8 mouse cellular contexts compared by ENCODE assay signal in the genomic region with DNA sequence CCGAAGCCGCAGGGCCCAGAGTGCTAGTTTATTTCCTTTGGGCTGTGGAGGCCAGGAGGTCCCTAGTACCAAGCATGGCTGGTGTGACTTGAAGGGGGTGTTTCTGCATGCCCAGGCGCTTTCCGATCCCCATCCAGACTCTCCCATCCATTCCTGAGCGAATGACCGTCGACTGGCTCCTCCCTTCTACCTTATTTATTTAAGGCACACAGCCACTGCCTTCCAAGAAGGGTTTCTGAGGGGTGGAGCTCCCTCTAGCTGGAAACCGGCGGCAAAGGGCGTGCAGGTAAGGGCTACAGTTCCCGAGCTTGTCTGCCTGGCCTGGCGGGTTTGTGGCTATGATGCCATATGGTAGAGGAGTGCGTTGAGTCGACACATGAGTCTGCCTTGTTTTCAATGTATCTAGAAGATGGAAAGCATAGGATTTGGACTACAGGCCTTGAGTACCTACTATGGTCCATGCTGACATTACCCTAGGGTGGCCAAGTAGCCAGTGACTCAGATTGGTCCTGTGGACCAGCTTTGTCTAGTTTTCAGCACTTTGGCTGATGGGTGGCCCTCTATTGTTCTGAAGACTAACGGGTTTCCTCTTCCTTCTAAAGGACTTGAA. TPM values are rescaled to one million over a fixed set of nuclear protein-coding genes. Genes with fewer than 3 reads are reported as not detected.
A peak's percentile ranks its signal among the peaks of the same experiment; 100 is the strongest.
DNase-seq lines count a peak whose midpoint lies in the region; ATAC-seq and TF ChIP-seq lines count a peak whose summit lies in the region.

No protein-coding gene starts in this region.

- H3K9me3 ChIP-seq in megakaryocyte, embryonic 14.5 days = no peaks in the 10 kb centered on the region
- no peaks in the 10 kb centered on the region for H3K9me3 ChIP-seq in forebrain, postnatal 0 days (ENCODE audit: low read length)
- H3K9me3 ChIP-seq in intestine, postnatal 0 days (ENCODE audit: control insufficient read depth) = no peaks in the 10 kb centered on the region
- no peaks in the 10 kb centered on the region for H3K9me3 ChIP-seq in liver, embryonic 14.5 days (ENCODE audit: control insufficient read depth, low read length)

- peak overlapping the region; percentile 99 for H3K4me3 ChIP-seq in megakaryocyte, embryonic 14.5 days (replicated peaks)
- peak overlapping the region; percentile 92 for H3K4me3 ChIP-seq in forebrain, postnatal 0 days (ENCODE audit: low read depth, low read length)
- peak overlapping the region; percentile 98 for H3K4me3 ChIP-seq in intestine, postnatal 0 days (ENCODE audit: low read depth, low read length)
- H3K4me3 ChIP-seq in liver, embryonic 14.5 days (ENCODE audit: insufficient read depth in 1 of 2, low read depth in 2 of 2, low read length in 2 of 2) = peak overlapping the region; percentile 83 to 100

- ATAC-seq in megakaryocyte, adult 5-6 weeks (ENCODE audit: poor library complexity, severe bottlenecking) = no peak
- no peak for ATAC-seq in forebrain, postnatal 0 days
- ATAC-seq in intestine, postnatal 0 days = no peak
- ATAC-seq in liver, embryonic 14.5 days (ENCODE audit: insufficient read depth) = no peak

- no peaks in the 10 kb centered on the region for H3K27me3 ChIP-seq in megakaryocyte, embryonic 14.5 days (replicated peaks)
- H3K27me3 ChIP-seq in forebrain, postnatal 0 days (ENCODE audit: insufficient read depth, low read length) = no peaks in the 10 kb centered on the region
- H3K27me3 ChIP-seq in intestine, postnatal 0 days (replicated peaks; ENCODE audit: control insufficient read depth, insufficient read depth, low read length) = no peaks in the 10 kb centered on the region
- H3K27me3 ChIP-seq in liver, embryonic 14.5 days (ENCODE audit: control insufficient read depth, insufficient read depth, low read length) = no peaks in the 10 kb centered on the region

- H3K9ac ChIP-seq in forebrain, postnatal 0 days = peak overlapping the region; percentile 99
- H3K9ac ChIP-seq in intestine, postnatal 0 days (ENCODE audit: low read depth, low read length) = peak overlapping the region; percentile 98
- H3K9ac ChIP-seq in liver, embryonic 14.5 days (replicated peaks) = peak overlapping the region; percentile 100

- peaks cover 29% of the 10 kb centered on the region for H3K36me3 ChIP-seq in megakaryocyte, embryonic 14.5 days (replicated peaks; ENCODE audit: low read length)
- H3K36me3 ChIP-seq in forebrain, postnatal 0 days (ENCODE audit: insufficient read depth) = peaks cover 13% of the 10 kb centered on the region
- H3K36me3 ChIP-seq in intestine, postnatal 0 days (ENCODE audit: control insufficient read depth, insufficient read depth) = peaks cover 4% of the 10 kb centered on the region; the same call in 1 of the 2 replicates
- peaks cover 26% of the 10 kb centered on the region for H3K36me3 ChIP-seq in liver, embryonic 14.5 days (replicated peaks; ENCODE audit: control insufficient read depth, insufficient read depth, low read depth)

- peaks cover 61% of the 10 kb centered on the region for H3K4me1 ChIP-seq in megakaryocyte, embryonic 14.5 days
- H3K4me1 ChIP-seq in forebrain, postnatal 0 days (ENCODE audit: insufficient read depth) = peaks cover 17% of the 10 kb centered on the region; the same call in 1 of the 2 replicates
- 0 out of 2 replicates have a peak, but pooled peaks cover 5% of the 10 kb centered on the region for H3K4me1 ChIP-seq in intestine, postnatal 0 days (replicated peaks; ENCODE audit: control insufficient read depth, insufficient read depth, low read length)
- peaks cover 17 to 29% of the 10 kb centered on the region in 2 experiments for H3K4me1 ChIP-seq in liver, embryonic 14.5 days (replicated peaks; ENCODE audit: control insufficient read depth in 2 of 2, insufficient read depth in 2 of 2, low read length in 1 of 2)

- peak overlapping the region; percentile 69 for H3K4me2 ChIP-seq in forebrain, postnatal 0 days (ENCODE audit: low read depth)
- peak overlapping the region; percentile 78 for H3K4me2 ChIP-seq in intestine, postnatal 0 days (replicated peaks; ENCODE audit: low read depth)
- H3K4me2 ChIP-seq in liver, embryonic 14.5 days (ENCODE audit: low read depth) = peak overlapping the region; percentile 100

- peak; percentile 76 for DNase-seq in cerebellum, adult 11 months
- peak; percentile 54 for DNase-seq in forebrain, postnatal 0 days
- peak; percentile 54 to 73 (median 57) for DNase-seq in liver, embryonic 14.5 days (ENCODE audit: low read depth in 3 of 3, low spot score in 3 of 3)
- DNase-seq in right cerebral cortex, adult 2 months (ENCODE audit: low spot score in 2 of 2) = peak; percentile 54 to 62
- DNase-seq in Muller cell, postnatal 12 days (ENCODE audit: inconsistent ontology term) = no peak

- TF ChIP-seq EP300 in liver, embryonic 14.5 days (IDR thresholded peaks at IDR 0.05; ENCODE audit: low read depth) = no peak

- TF ChIP-seq CTCF in forebrain, postnatal 0 days (IDR thresholded peaks at IDR 0.05; ENCODE audit: low read depth) = no peak
- TF ChIP-seq CTCF in intestine, postnatal 0 days (IDR thresholded peaks at IDR 0.05; ENCODE audit: low read depth) = peak; percentile 35; the same call in 1 of the 2 replicates
- TF ChIP-seq CTCF in liver, embryonic 14.5 days (IDR thresholded peaks at IDR 0.05; ENCODE audit: low read depth) = peak; percentile 49

- H3K27ac ChIP-seq in forebrain, postnatal 0 days (ENCODE audit: low read depth, low read length) = peak overlapping the region; percentile 100
- peak overlapping the region; percentile 99 for H3K27ac ChIP-seq in intestine, postnatal 0 days (ENCODE audit: low read depth, low read length)
- peak overlapping the region; percentile 93 for H3K27ac ChIP-seq in liver, embryonic 14.5 days

- 1% methylated on average over 15 of the region's 15 CpGs for WGBS in forebrain, postnatal 0 days
- under 1% methylated on average over 15 of the region's 15 CpGs for WGBS in intestine, postnatal 0 days
- under 1% methylated on average over 15 of the region's 15 CpGs for WGBS in liver, embryonic 14.5 days (ENCODE audit: insufficient replicate concordance)

RNA-seq across cellular contexts. Expression of a gene that starts 2.1 kb away (rescaled TPM):
- polyA plus RNA-seq in megakaryocyte, embryonic 14.5 days (2012; ENCODE audit: insufficient read depth, low replicate concordance) = 6,261 and 14,151 TPM in 2 replicates
- 3,234 and 3,618 TPM in 2 replicates for total RNA-seq in megakaryocyte, adult 5-6 weeks (2015)
- total RNA-seq in megakaryocyte, adult 5-6 weeks (2017) = 4,288 and 4,305 TPM in 2 replicates
- 1,921 and 1,968 TPM in 2 replicates for total RNA-seq in forebrain, postnatal 0 days (2014; rRNA removed)
- polyA plus RNA-seq in forebrain, postnatal 0 days (2015; fragmentation: Nextera tagmentation; extraction: Ambion mirVana) = 1,724 and 1,908 TPM in 2 replicates
- polyA plus RNA-seq in intestine, postnatal 0 days (2015; fragmentation: Nextera tagmentation; extraction: Ambion mirVana) = 1,008 and 1,098 TPM in 2 replicates
- 466 and 1,286 TPM in 2 replicates for polyA plus RNA-seq in liver, embryonic 14.5 days (2012; rRNA removed)
- 993 and 1,059 TPM in 2 replicates for polyA plus RNA-seq in liver, embryonic 14.5 days (2014; fragmentation: Nextera tagmentation; extraction: Ambion mirVana)

RNA-seq across cellular contexts. Expression of a gene that starts 53.8 kb away (rescaled TPM):
- polyA plus RNA-seq in megakaryocyte, embryonic 14.5 days (2012; ENCODE audit: insufficient read depth, low replicate concordance) = 24.8 and 45.8 TPM in 2 replicates
- 33.6 and 38.8 TPM in 2 replicates for total RNA-seq in megakaryocyte, adult 5-6 weeks (2015)
- total RNA-seq in megakaryocyte, adult 5-6 weeks (2017) = 14.3 and 17.2 TPM in 2 replicates
- 44.9 and 59.0 TPM in 2 replicates for total RNA-seq in forebrain, postnatal 0 days (2014; rRNA removed)
- polyA plus RNA-seq in forebrain, postnatal 0 days (2015; fragmentation: Nextera tagmentation; extraction: Ambion mirVana) = 110 and 116 TPM in 2 replicates
- polyA plus RNA-seq in intestine, postnatal 0 days (2015; fragmentation: Nextera tagmentation; extraction: Ambion mirVana) = 41.9 and 42.6 TPM in 2 replicates
- polyA plus RNA-seq in liver, embryonic 14.5 days (2012; rRNA removed) = 18.0 and 20.0 TPM in 2 replicates
- 23.6 and 25.2 TPM in 2 replicates for polyA plus RNA-seq in liver, embryonic 14.5 days (2014; fragmentation: Nextera tagmentation; extraction: Ambion mirVana)

RNA-seq across cellular contexts. Expression of a gene that starts 54.0 kb away (rescaled TPM):
- 16.3 and 36.3 TPM in 2 replicates for polyA plus RNA-seq in megakaryocyte, embryonic 14.5 days (2012; ENCODE audit: insufficient read depth, low replicate concordance)
- 5.8 and 6.8 TPM in 2 replicates for total RNA-seq in megakaryocyte, adult 5-6 weeks (2015)
- 11.8 and 30.3 TPM in 2 replicates for total RNA-seq in megakaryocyte, adult 5-6 weeks (2017)
- total RNA-seq in forebrain, postnatal 0 days (2014; rRNA removed) = 37.6 and 40.3 TPM in 2 replicates
- 54.3 and 54.7 TPM in 2 replicates for polyA plus RNA-seq in forebrain, postnatal 0 days (2015; fragmentation: Nextera tagmentation; extraction: Ambion mirVana)
- polyA plus RNA-seq in intestine, postnatal 0 days (2015; fragmentation: Nextera tagmentation; extraction: Ambion mirVana) = 14.2 and 15.7 TPM in 2 replicates
- polyA plus RNA-seq in liver, embryonic 14.5 days (2012; rRNA removed) = 16.3 and 16.5 TPM in 2 replicates
- polyA plus RNA-seq in liver, embryonic 14.5 days (2014; fragmentation: Nextera tagmentation; extraction: Ambion mirVana) = 11.4 and 12.2 TPM in 2 replicates
